Mouse (Mus musculus) intestine, embryonic 16.5 days (tissue): ENCODE measurements around the gene Fam131a. TPM values are rescaled to one million over a fixed set of nuclear protein-coding genes. Genes with fewer than 3 reads are reported as not detected.

Experiments used
- ATAC-seq: fragments of 200-750 bp; cut with Nextera tagmentation; 2 replicates; pipeline ENCODE4 v1.8.0; 2017; ENCODE audit warnings: moderate TSS enrichment, moderate library complexity
- H3K27ac ChIP-seq: fragments of 300-500 bp; sonication (generic); 2 replicates; pipeline ENCODE4 v1.5.1; 2014; ENCODE audit warnings: mild to moderate bottlenecking, low read length
- H3K27me3 ChIP-seq: fragments of 300-500 bp; sonication (generic); replicated peaks from 2 replicates; pipeline ENCODE4 v1.6.1; 2014; ENCODE audit warnings: low read length, control low read depth, mixed read lengths; ENCODE audit not compliant: control insufficient read depth, insufficient read depth
- H3K36me3 ChIP-seq: fragments of 300-500 bp; sonication (generic); 2 replicates; pipeline ENCODE4 v1.6.1; 2014; ENCODE audit warnings: low read length, control low read depth; ENCODE audit not compliant: control insufficient read depth, insufficient read depth
- H3K4me1 ChIP-seq: fragments of 300-500 bp; sonication (generic); 2 replicates; pipeline ENCODE4 v1.6.1; 2014; ENCODE audit warnings: low read length, control low read depth, mixed read lengths; ENCODE audit not compliant: control insufficient read depth, insufficient read depth
- H3K4me2 ChIP-seq: fragments of 300-500 bp; sonication (generic); 2 replicates; pipeline ENCODE4 v1.6.1; 2014; ENCODE audit warnings: low read depth, low read length, control low read depth
- H3K4me3 ChIP-seq: fragments of 300-500 bp; sonication (generic); 2 replicates; pipeline ENCODE4 v1.5.1; 2014; ENCODE audit warnings: mild to moderate bottlenecking, low read length
- H3K9ac ChIP-seq: fragments of 300-500 bp; sonication (generic); 2 replicates; pipeline ENCODE4 v1.6.1; 2014; ENCODE audit warnings: low read depth, low read length
- H3K9me3 ChIP-seq: fragments of 300-500 bp; sonication (generic); 2 replicates; pipeline ENCODE4 v1.6.1; 2016; ENCODE audit warnings: low read length, control low read depth; ENCODE audit not compliant: control insufficient read depth
- WGBS: fragments of 180-500 bp; shearing (Covaris S2); extraction: QIAGEN DNeasy Blood & Tissue Kit; methylation state at CpG from one replicate; pipeline ENCODE4 v1.1.7; 2014; 5-methylcytosine and 5-hydroxymethylcytosine counted together
- polyA plus RNA-seq: library from polyadenylated mRNA; unstranded; fragments of >200 nt; fragmentation: Nextera tagmentation; extraction: Ambion mirVana; gene quantifications from 2 replicates; pipeline ENCODE4 v1.2.1, GENCODE M21; 2015

Gene Fam131a
- polyA plus RNA-seq, 1 experiment from 2014 or later: 6.2 TPM

DNA sequence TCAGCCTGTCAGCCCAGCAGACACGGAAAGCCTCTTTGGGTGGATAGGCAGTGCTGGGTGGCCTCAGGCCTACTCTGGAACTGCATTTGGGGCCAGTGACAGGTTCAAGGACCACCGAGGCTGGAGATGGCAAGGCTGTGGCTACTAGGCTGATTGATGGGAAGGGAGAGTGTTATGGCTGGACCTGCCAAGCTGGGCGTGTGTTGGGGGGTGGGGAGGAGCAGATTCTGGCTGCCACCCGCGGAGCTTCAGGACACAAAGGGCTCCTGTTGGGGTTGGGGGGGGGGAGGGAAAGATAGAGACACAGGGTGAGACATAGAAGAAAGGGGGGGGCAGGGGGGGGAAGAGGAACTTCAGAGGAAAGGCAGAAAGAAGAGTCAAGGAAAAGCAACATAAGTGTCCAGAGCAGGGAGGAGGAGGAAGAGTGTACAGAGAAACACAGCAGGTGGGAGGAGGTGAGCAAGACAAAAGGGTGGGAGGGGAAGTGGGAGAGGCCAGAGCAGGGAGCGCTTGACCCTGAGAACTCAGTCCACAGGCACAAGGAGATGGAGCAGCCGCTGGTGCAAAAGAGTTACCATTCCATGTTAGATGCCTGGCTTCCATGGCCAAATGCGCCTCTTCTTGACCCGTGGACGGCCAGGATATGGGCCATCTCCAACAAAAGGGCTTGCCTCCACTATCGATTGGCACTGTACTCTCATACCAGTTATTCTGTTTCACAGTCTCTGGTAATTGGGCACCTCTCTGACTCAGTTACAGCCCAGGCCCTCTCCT, 21.5 kb downstream of the Fam131a start:
- Histone ChIP-seq H3K36me3 (peaks cover 3% of the 10 kb centered on the region; the same call in 1 of the 2 replicates), H3K4me3 (peak overlapping the region; percentile 74), H3K4me2 (peak overlapping the region; percentile 91), H3K4me1 (peaks cover 20% of the 10 kb centered on the region), H3K9me3 (no peaks in the 10 kb centered on the region), H3K27me3 (no peaks in the 10 kb centered on the region), H3K27ac (no peak overlapping the region; the same call in 1 of the 2 replicates), H3K9ac (peak overlapping the region; percentile 84; the same call in 1 of the 2 replicates)
- WGBS: 44% methylated on average over 11 of the region's 11 CpGs
- no peak for ATAC-seq

DNA sequence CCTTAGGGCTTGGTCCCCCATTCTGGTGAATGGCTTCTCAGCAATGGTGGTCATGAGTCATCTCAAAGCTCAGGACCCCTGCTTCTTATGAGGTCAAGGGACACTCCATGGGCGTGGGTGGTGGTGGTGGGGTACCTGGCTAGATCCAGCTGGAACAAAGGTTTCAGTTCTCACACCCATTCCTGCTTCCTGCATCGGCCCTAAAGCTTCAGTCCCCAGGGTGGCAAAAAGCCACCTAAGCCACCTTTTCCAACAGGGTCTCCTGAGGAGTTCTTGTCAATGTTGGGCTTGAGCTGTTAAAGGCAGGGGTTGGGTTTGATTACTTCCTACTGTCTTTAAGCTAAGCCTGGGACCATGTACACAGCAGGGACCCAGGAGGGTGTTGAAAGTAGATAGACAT, 22.1 kb downstream of the Fam131a start:
- peak overlapping the region; percentile 74 for H3K4me3 ChIP-seq
- 0 out of 2 replicates have a peak overlapping the region, but pooled peaks have one; percentile 12 for H3K27ac ChIP-seq

DNA sequence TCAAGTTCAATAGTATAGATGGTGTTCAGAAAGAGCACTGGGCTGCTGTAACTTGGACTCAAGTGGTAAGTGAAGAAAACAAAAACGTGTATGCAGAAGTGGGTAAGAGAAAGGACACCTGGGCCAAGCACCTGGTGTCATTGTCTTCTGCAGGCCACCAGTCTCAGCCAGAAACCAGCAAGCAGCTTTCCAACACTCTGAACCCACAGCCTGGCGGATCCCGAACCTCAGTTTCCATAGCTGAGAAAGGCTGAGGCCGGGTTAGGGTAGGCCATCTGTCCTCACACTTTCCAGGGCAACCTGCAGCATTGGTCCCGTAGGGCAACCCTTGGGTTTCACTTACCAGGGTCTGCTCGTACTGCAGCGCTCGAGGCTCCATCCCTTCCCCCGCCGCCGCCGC, 22.5 kb downstream of the Fam131a start:
- peak overlapping the region; percentile 99 for H3K27ac ChIP-seq
- 1% methylated on average over 12 of the region's 12 CpGs for WGBS

More for the DNA sequence above, 22.1 kb downstream of the Fam131a start:
- WGBS: 50% methylated on average over 2 of the region's 2 CpGs
- H3K9me3 ChIP-seq: no peaks in the 10 kb centered on the region
- ATAC-seq: no peak
- peaks cover 20% of the 10 kb centered on the region for H3K4me1 ChIP-seq
- peak overlapping the region; percentile 84 for H3K9ac ChIP-seq
- H3K36me3 ChIP-seq: peaks cover 3% of the 10 kb centered on the region; the same call in 1 of the 2 replicates
- no peaks in the 10 kb centered on the region for H3K27me3 ChIP-seq
- H3K4me2 ChIP-seq: peak overlapping the region; percentile 91

DNA sequence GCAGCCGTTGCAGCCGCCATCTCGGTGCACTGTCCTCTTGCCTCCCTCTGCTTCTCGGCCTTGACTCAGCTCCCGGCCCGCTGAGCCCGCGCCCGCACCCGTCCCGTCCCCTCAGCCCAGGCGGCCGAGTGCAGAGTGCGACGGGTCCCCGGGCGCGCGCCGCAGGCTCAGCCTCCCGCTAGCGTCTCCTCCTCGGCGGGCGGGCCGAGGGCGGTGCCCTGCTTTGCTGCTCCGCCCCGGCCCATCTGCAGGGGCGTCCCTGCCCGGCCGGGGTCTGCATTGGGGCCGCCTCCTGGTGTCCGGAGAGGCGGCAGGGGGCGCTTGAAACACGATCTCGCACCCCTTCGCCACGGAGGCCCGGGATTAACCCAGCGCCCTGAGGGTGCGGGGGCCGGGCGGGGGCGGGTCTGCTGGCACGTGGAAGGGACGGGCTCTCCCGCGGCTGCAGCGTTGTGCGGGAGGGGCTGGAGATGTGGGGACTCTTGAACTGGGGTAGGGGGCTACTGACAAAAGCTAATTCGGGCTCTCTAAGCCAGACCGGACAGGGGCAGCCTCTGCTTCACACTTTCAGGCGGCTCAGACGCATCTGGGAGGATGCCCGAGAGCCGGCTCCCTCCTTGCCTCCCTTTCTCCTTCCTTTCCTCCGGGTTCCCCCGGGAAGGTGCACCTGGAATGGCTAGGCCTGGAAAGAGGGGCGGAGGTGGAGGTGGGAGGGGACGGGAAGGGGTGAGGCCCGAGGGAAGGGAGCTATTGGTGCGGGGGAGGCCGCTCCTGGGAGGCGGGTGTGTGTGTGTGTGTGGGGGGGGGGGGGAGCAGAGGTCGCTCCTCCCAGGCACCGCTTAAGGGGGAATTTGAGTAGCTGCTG, 23.2 kb downstream of the Fam131a start:
- peak overlapping the region; percentile 74 for H3K4me3 ChIP-seq
- ATAC-seq: peak; percentile 70
- no peaks in the 10 kb centered on the region for H3K27me3 ChIP-seq
- H3K9ac ChIP-seq: peak overlapping the region; percentile 84
- no peaks in the 10 kb centered on the region for H3K9me3 ChIP-seq
- H3K4me2 ChIP-seq: peak overlapping the region; percentile 91
- H3K27ac ChIP-seq: peak overlapping the region; percentile 99
- peaks cover 20% of the 10 kb centered on the region for H3K4me1 ChIP-seq
- H3K36me3 ChIP-seq: peaks cover 3% of the 10 kb centered on the region; the same call in 1 of the 2 replicates
- under 1% methylated on average over 53 of the region's 68 CpGs for WGBS

More for the DNA sequence above, 22.5 kb downstream of the Fam131a start:
- Histone ChIP-seq H3K4me2 (peak overlapping the region; percentile 91), H3K4me3 (peak overlapping the region; percentile 74), H3K36me3 (peaks cover 3% of the 10 kb centered on the region; the same call in 1 of the 2 replicates), H3K27me3 (no peaks in the 10 kb centered on the region), H3K9me3 (no peaks in the 10 kb centered on the region), H3K9ac (peak overlapping the region; percentile 84), H3K4me1 (peaks cover 20% of the 10 kb centered on the region)
- no peak for ATAC-seq

DNA sequence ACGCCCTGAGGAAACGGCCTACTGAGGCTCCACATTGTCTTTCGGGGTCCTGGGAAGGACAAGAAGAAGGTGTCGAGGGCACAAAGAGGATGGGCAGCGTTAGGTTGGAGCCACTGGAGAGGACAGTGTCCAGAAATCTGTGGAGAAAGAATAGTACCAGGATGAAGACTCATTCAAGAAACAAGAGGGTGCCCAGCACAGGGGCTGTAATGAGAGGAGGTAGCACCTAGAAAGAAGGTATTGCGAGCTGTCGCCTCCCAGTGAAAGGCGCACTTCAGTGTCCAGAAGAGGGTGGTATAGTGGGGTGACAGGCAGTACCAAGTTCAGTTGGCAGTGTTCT, 23.8 kb downstream of the Fam131a start:
- Histone ChIP-seq H3K4me3 (peak overlapping the region; percentile 74), H3K9me3 (no peaks in the 10 kb centered on the region), H3K4me2 (peak overlapping the region; percentile 91), H3K27me3 (no peaks in the 10 kb centered on the region), H3K36me3 (peaks cover 9% of the 10 kb centered on the region), H3K4me1 (peaks cover 20% of the 10 kb centered on the region), H3K27ac (peak overlapping the region; percentile 99), H3K9ac (peak overlapping the region; percentile 84)
- ATAC-seq: no peak
- WGBS: 1% methylated on average over 8 of the region's 8 CpGs

DNA sequence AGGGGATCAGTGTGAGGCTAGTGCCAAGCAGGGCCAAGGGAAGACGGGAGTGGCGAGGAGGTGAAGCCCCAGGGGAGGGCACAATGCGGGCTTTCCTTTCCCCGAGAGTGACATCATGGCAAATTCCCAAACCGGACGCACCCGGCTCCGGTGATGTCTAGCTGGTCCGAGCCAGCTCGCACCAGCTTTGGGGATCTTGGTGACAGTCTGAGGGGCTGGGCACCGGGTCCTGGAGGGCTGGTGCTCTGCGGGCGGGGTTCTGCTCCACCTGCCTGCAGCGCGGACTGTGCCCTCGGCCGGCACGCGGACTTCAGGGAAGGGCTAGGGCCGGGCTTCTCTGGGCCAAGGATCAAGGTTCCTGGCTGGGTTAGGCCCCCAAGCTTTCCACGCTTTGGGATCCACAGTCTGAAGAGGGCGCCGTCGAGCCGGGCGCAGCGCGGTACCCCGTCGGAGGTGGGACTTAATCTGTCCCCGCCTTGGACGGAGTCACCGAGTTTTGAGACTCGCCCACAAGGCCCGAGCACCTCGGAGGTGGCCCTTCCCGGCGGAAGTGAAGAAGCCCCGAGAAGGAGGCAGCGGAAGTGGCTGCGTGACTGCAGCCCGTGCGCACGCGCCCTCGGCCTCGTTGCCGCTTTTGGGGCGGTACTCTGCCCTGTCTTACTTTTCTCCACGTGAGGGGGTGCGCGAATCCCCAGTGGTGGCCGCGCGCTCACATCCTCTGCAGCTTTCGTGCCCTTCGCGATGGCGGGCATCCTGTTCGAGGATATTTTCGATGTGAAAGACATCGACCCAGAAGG, 24.3 kb downstream of the Fam131a start, which contains the start of the genes Polr2h and Clcn2:
TSS of gene Polr2h (plus strand) at position 485 of the 797 bp plus-strand sequence.
TSS of gene Clcn2 (minus strand) at position 566 of the 797 bp plus-strand sequence.
- H3K27me3 ChIP-seq: no peaks in the 10 kb centered on the region
- H3K4me2 ChIP-seq: peak within 1 kb of the TSS; percentile 91
- peak within 1 kb of the TSS; percentile 74 for H3K4me3 ChIP-seq
- WGBS: under 1% methylated on average over 62 of the region's 62 CpGs
- H3K4me1 ChIP-seq: peaks cover 20% of the 10 kb centered on the region
- H3K27ac ChIP-seq: peak within 1 kb of the TSS; percentile 99
- ATAC-seq: peak; percentile 88
- H3K36me3 ChIP-seq: peaks cover 9% of the 10 kb centered on the region
- no peaks in the 10 kb centered on the region for H3K9me3 ChIP-seq
- peak within 1 kb of the TSS; percentile 84 for H3K9ac ChIP-seq

DNA sequence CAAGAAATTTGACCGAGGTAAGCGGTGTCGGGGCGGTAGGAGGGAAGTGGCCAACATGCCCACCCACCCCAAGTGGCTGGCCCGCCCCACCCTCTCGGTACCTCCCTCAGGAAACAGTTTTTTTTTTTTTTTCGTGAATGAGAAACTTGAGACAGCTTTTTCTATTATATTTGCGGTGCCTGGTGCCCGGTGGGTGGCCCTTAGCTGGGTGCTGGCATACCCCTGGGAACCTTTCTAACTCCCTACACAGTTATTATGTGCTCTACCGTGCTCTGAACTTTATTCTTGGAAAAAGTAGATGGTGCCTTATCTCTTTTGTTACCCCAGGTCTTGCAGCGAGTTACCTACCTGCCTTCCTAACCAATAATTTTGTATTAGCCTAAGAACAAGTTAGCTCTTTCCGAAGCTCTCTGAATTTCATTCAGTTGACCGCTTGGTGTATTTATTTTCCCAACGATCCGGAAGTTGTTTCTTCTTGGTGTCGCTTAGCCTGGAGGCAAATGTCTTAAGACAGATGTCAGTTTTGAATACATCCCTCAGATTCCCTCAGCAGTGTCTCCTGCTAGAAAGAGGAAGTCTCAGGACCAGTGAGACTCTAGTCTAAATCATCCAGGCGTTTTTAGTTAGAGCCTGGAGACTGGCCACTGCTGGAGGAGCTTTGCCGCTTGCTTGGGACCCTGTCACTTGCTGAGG, 25.1 kb downstream of the Fam131a start:
- peak; percentile 26 for ATAC-seq
- no peaks in the 10 kb centered on the region for H3K27me3 ChIP-seq
- peak overlapping the region; percentile 99 for H3K27ac ChIP-seq
- 1% methylated on average over 18 of the region's 18 CpGs for WGBS
- H3K9ac ChIP-seq: peak overlapping the region; percentile 84
- H3K4me2 ChIP-seq: peak overlapping the region; percentile 91
- H3K4me3 ChIP-seq: peak overlapping the region; percentile 74
- H3K4me1 ChIP-seq: peaks cover 20% of the 10 kb centered on the region
- peaks cover 8% of the 10 kb centered on the region for H3K36me3 ChIP-seq
- no peaks in the 10 kb centered on the region for H3K9me3 ChIP-seq

DNA sequence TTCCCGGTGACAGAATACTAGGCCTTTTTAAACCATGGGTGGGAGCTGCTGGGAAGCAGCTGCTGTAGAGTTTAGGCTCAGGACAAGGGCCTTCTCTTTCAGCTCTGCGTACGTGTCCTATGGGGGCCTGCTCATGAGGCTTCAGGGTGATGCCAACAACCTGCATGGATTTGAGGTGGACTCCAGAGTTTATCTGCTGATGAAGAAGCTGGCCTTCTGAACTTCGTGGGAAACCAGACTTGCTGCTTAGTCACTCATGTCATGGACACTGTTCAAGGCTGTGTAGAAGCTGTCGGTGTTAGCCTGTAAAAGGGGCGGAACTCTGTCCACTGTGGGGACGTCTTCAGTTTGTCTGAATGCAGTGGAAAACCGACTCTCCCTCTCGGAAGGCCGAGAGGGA, 28.8 kb downstream of the Fam131a start:
- Histone ChIP-seq H3K27me3 (no peaks in the 10 kb centered on the region), H3K4me2 (no peak overlapping the region), H3K27ac (no peak overlapping the region), H3K4me1 (peaks cover 8% of the 10 kb centered on the region), H3K9me3 (no peaks in the 10 kb centered on the region), H3K4me3 (no peak overlapping the region), H3K9ac (no peak overlapping the region), H3K36me3 (peaks cover 6% of the 10 kb centered on the region; the same call in 1 of the 2 replicates)
- ATAC-seq: no peak
- 78% methylated on average over 10 of the region's 10 CpGs for WGBS
